Mouse (Mus musculus) forebrain, postnatal 0 days (tissue): ENCODE data around the gene Eif3i. TPM values are rescaled to one million over a fixed set of nuclear protein-coding genes. Genes with fewer than 3 reads are reported as not detected.

ENCODE experiments used
- ATAC-seq: fragments of 200-750 bp; cut with Nextera tagmentation; 2 replicates; pipeline ENCODE4 v1.8.0; 2017; ENCODE audit warnings: mild to moderate bottlenecking, moderate library complexity
- DNase-seq: peaks from one replicate; pipeline ENCODE4 v3.0.0-alpha.2; 2015
- H3K27ac ChIP-seq: fragments of 300-500 bp; sonication (generic); 2 replicates; pipeline ENCODE4 v1.5.1; 2014; ENCODE audit warnings: low read depth, mild to moderate bottlenecking, antibody characterized with exemption, low read length, moderate library complexity, mixed read lengths
- H3K27me3 ChIP-seq: fragments of 300-500 bp; sonication (generic); 2 replicates; pipeline ENCODE4 v1.6.1; 2014; ENCODE audit warnings: mild to moderate bottlenecking, low read length, mixed read lengths; ENCODE audit not compliant: insufficient read depth
- H3K36me3 ChIP-seq: fragments of 300-500 bp; sonication (generic); 2 replicates; pipeline ENCODE4 v1.6.1; 2014; ENCODE audit warnings: mild to moderate bottlenecking, moderate library complexity; ENCODE audit not compliant: insufficient read depth
- H3K4me1 ChIP-seq: fragments of 300-500 bp; sonication (generic); 2 replicates; pipeline ENCODE4 v1.6.1; 2014; ENCODE audit warnings: antibody characterized with exemption; ENCODE audit not compliant: insufficient read depth
- H3K4me2 ChIP-seq: fragments of 300-500 bp; sonication (generic); 2 replicates; pipeline ENCODE4 v1.6.1; 2014; ENCODE audit warnings: low read depth, mild to moderate bottlenecking, moderate library complexity
- H3K4me3 ChIP-seq: fragments of 300-500 bp; sonication (generic); 2 replicates; pipeline ENCODE4 v1.5.1; 2014; ENCODE audit warnings: low read depth, low read length, mixed read lengths
- H3K9ac ChIP-seq: fragments of 300-500 bp; sonication (generic); 2 replicates; pipeline ENCODE4 v1.6.1; 2014; ENCODE audit warnings: mild to moderate bottlenecking
- H3K9me3 ChIP-seq: fragments of 300-500 bp; sonication (generic); 2 replicates; pipeline ENCODE4 v1.6.1; 2016; ENCODE audit warnings: low read length
- CTCF ChIP-seq: sonication (generic); IDR thresholded peaks from 2 replicates; pipeline ENCODE4 v1.5.1; 2016; ENCODE audit warnings: antibody characterized with exemption, control low read depth, low read depth
- WGBS: fragments of 180-500 bp; shearing (Covaris S2); extraction: QIAGEN DNeasy Blood & Tissue Kit; methylation state at CpG from one replicate; pipeline ENCODE4 v1.1.7; 2014; 5-methylcytosine and 5-hydroxymethylcytosine counted together
- polyA plus RNA-seq: library from polyadenylated mRNA; unstranded; fragments of >200 nt; fragmentation: Nextera tagmentation; extraction: Ambion mirVana; gene quantifications from 2 replicates; pipeline ENCODE4 v1.2.1, GENCODE M21; 2015
- total RNA-seq: library from RNA; depleted of rRNA; stranded (reverse); fragments of >200 nt; gene quantifications from 2 replicates; pipeline ENCODE4 v1.2.3, GENCODE M21; 2014

The Eif3i gene
- total and polyA plus RNA-seq, 2 experiments from 2014 or later, result 226 to 255 TPM

- WGBS, result 2% methylated on average over 36 of the region's 36 CpGs
- peak overlapping the region; percentile 31 for H3K9ac ChIP-seq
- H3K4me2 ChIP-seq, result peak overlapping the region; percentile 60
- H3K27ac ChIP-seq, result peak overlapping the region; percentile 36; the same call in 1 of the 2 replicates
- H3K27me3 ChIP-seq, result no peaks in the 10 kb centered on the region
- peak; percentile 72 for DNase-seq
- peak overlapping the region; percentile 33 for H3K4me3 ChIP-seq
- TF ChIP-seq CTCF, result peak; percentile 69
- no peaks in the 10 kb centered on the region for H3K36me3 ChIP-seq
- no peaks in the 10 kb centered on the region for H3K4me1 ChIP-seq
- H3K9me3 ChIP-seq, result no peaks in the 10 kb centered on the region
- peak; percentile 75 for ATAC-seq
Measured at GRCm38 (mm10) chr4:129584884-129585608, 15.4 kb downstream of the Eif3i start.

- Histone ChIP-seq H3K9ac (no peak overlapping the region), H3K27ac (no peak overlapping the region), H3K4me2 (peak overlapping the region; percentile 60), H3K4me3 (peak overlapping the region; percentile 33; the same call in 1 of the 2 replicates), H3K36me3 (no peaks in the 10 kb centered on the region), H3K9me3 (no peaks in the 10 kb centered on the region), H3K27me3 (no peaks in the 10 kb centered on the region), H3K4me1 (no peaks in the 10 kb centered on the region)
- TF ChIP-seq CTCF, result no peak
- no peak for DNase-seq
- 61% methylated on average over 1 of the region's 1 CpGs for WGBS
- ATAC-seq, result no peak
Measured at GRCm38 (mm10) chr4:129584370-129584769, 16.1 kb downstream of the Eif3i start.

GRCm38 (mm10) chr4:129582251-129582650, 18.2 kb downstream of the Eif3i start:
- ATAC-seq, result no peak
- Histone ChIP-seq H3K27ac (no peak overlapping the region), H3K9ac (no peak overlapping the region), H3K4me1 (no peaks in the 10 kb centered on the region), H3K36me3 (no peaks in the 10 kb centered on the region), H3K27me3 (no peaks in the 10 kb centered on the region), H3K9me3 (no peaks in the 10 kb centered on the region), H3K4me2 (no peak overlapping the region), H3K4me3 (no peak overlapping the region)
- WGBS, result 81% methylated on average over 1 of the region's 1 CpGs
- DNase-seq, result no peak
- no peak for TF ChIP-seq CTCF

- DNase-seq, result peak; percentile 36
Measured at GRCm38 (mm10) chr4:129580347-129580746, 20.1 kb downstream of the Eif3i start.

GRCm38 (mm10) chr4:129578466-129578865, 22.0 kb downstream of the Eif3i start, which contains the start of gene Fam167b:
Gene Fam167b (minus strand): TSS chr4:129578549.
- Histone ChIP-seq H3K9me3 (no peaks in the 10 kb centered on the region), H3K4me3 (no peak within 1 kb of the TSS), H3K36me3 (no peaks in the 10 kb centered on the region), H3K4me1 (no peaks in the 10 kb centered on the region), H3K4me2 (no peak within 1 kb of the TSS), H3K27me3 (no peaks in the 10 kb centered on the region), H3K27ac (no peak within 1 kb of the TSS), H3K9ac (no peak within 1 kb of the TSS)
- 95% methylated on average over 5 of the region's 5 CpGs for WGBS
- ATAC-seq, result no peak
- TF ChIP-seq CTCF, result no peak
- DNase-seq, result no peak

More at GRCm38 (mm10) chr4:129580347-129580746, 20.1 kb downstream of the Eif3i start:
- no peak overlapping the region for H3K9ac ChIP-seq
- H3K4me2 ChIP-seq, result no peak overlapping the region
- H3K27me3 ChIP-seq, result no peaks in the 10 kb centered on the region
- H3K36me3 ChIP-seq, result no peaks in the 10 kb centered on the region
- WGBS, result 62% methylated on average over 7 of the region's 7 CpGs
- H3K4me1 ChIP-seq, result no peaks in the 10 kb centered on the region
- TF ChIP-seq CTCF, result no peak
- H3K9me3 ChIP-seq, result no peaks in the 10 kb centered on the region
- H3K4me3 ChIP-seq, result no peak overlapping the region
- no peak overlapping the region for H3K27ac ChIP-seq
- ATAC-seq, result no peak

- no peaks in the 10 kb centered on the region for H3K36me3 ChIP-seq
- no peak overlapping the region for H3K27ac ChIP-seq
- 87% methylated on average over 7 of the region's 7 CpGs for WGBS
- DNase-seq (no peak), ATAC-seq (no peak)
- H3K4me3 ChIP-seq, result no peak overlapping the region
- no peaks in the 10 kb centered on the region for H3K27me3 ChIP-seq
- H3K4me1 ChIP-seq, result no peaks in the 10 kb centered on the region
- TF ChIP-seq CTCF, result no peak
- H3K4me2 ChIP-seq, result no peak overlapping the region
- H3K9ac ChIP-seq, result no peak overlapping the region
- no peaks in the 10 kb centered on the region for H3K9me3 ChIP-seq
Measured at GRCm38 (mm10) chr4:129577688-129578087, 22.8 kb downstream of the Eif3i start.

GRCm38 (mm10) chr4:129576863-129577491, 23.5 kb downstream of the Eif3i start:
- Histone ChIP-seq H3K9ac (no peak overlapping the region), H3K27me3 (no peaks in the 10 kb centered on the region), H3K4me1 (no peaks in the 10 kb centered on the region), H3K4me2 (0 out of 2 replicates have a peak overlapping the region, but pooled peaks have one; percentile 17), H3K36me3 (no peaks in the 10 kb centered on the region), H3K4me3 (no peak overlapping the region), H3K27ac (no peak overlapping the region), H3K9me3 (no peaks in the 10 kb centered on the region)
- WGBS, result 29% methylated on average over 21 of the region's 21 CpGs
- peak; percentile 56 for DNase-seq
- peak; percentile 36; the same call in 1 of the 2 replicates for ATAC-seq
- TF ChIP-seq CTCF, result peak; percentile 46
